Mouse (Mus musculus) thymus, adult 2 months (tissue): ENCODE results near the gene Sapcd2. TPM values are rescaled to one million over a fixed set of nuclear protein-coding genes. Genes with fewer than 3 reads are reported as not detected.
A peak's percentile ranks its signal among the peaks of the same experiment; 100 is the strongest.

Experiments used
- DNase-seq: peaks from one replicate; pipeline ENCODE4 v3.0.0; 2021
- H3K27ac ChIP-seq: fragments of 200-500 bp; 2 replicates; pipeline ENCODE4 v1.5.1; 2012; ENCODE audit warnings: low read length, control low read depth; ENCODE audit not compliant: control insufficient read depth, insufficient read depth
- H3K27me3 ChIP-seq: fragments of 200-500 bp; 2 replicates; pipeline ENCODE4 v1.6.1; 2012; ENCODE audit warnings: mild to moderate bottlenecking, low read length, moderate library complexity, mixed read lengths; ENCODE audit not compliant: control insufficient read depth, insufficient read depth
- H3K36me3 ChIP-seq: fragments of 200-500 bp; 2 replicates; pipeline ENCODE4 v1.6.1; 2012; ENCODE audit warnings: mild to moderate bottlenecking, low read length, moderate library complexity; ENCODE audit not compliant: control insufficient read depth, insufficient read depth
- H3K4me1 ChIP-seq: fragments of 200-500 bp; replicated peaks from 2 replicates; pipeline ENCODE4 v1.6.1; 2012; ENCODE audit warnings: low read length; ENCODE audit not compliant: control insufficient read depth, insufficient read depth
- H3K4me3 ChIP-seq: fragments of 200-500 bp; 2 replicates; pipeline ENCODE4 v1.5.1; 2012; ENCODE audit warnings: mild to moderate bottlenecking, low read length, control low read depth, moderate library complexity; ENCODE audit not compliant: control insufficient read depth, insufficient read depth
- CTCF ChIP-seq: fragments of 200-500 bp; IDR thresholded peaks from 2 replicates; pipeline ENCODE4 v1.5.1; 2012; ENCODE audit warnings: mild to moderate bottlenecking, control low read depth, low read length, moderate library complexity, borderline replicate concordance; ENCODE audit not compliant: control insufficient read depth, poor library complexity, insufficient read depth; ENCODE audit errors: extremely low read depth
- POLR2A ChIP-seq: fragments of 200-500 bp; IDR thresholded peaks from 2 replicates; pipeline ENCODE4 v1.6.1; 2012; ENCODE audit warnings: mild to moderate bottlenecking, low read length, control low read depth, moderate library complexity; ENCODE audit not compliant: control insufficient read depth, poor library complexity, insufficient read depth; ENCODE audit errors: extremely low read depth
- WGBS: fragments of 180-500 bp; shearing (Covaris S2); methylation state at CpG from one replicate; pipeline ENCODE4 v1.1.7; 2018; 5-methylcytosine and 5-hydroxymethylcytosine counted together
- polyA plus RNA-seq: library from polyadenylated mRNA; depleted of rRNA; stranded (reverse); fragments of >200 nt; gene quantifications from 2 replicates; pipeline ENCODE4 v1.2.3, GENCODE M21; 2012

The Sapcd2 gene
- polyA plus RNA-seq, 1 experiment: 29.7 TPM

- TF ChIP-seq CTCF (no peak), POLR2A (no peak)
- no peak overlapping the region for H3K4me3 ChIP-seq
- H3K27ac ChIP-seq: no peak overlapping the region
- no peaks in the 10 kb centered on the region for H3K36me3 ChIP-seq
- peaks cover 23% of the 10 kb centered on the region for H3K4me1 ChIP-seq
- DNase-seq: no peak
- no peaks in the 10 kb centered on the region for H3K27me3 ChIP-seq
- 88% methylated on average over 4 of the region's 4 CpGs for WGBS
Measured at GRCm38 (mm10) chr2:25359848-25360247, 12.3 kb upstream of the Sapcd2 start.

DNA sequence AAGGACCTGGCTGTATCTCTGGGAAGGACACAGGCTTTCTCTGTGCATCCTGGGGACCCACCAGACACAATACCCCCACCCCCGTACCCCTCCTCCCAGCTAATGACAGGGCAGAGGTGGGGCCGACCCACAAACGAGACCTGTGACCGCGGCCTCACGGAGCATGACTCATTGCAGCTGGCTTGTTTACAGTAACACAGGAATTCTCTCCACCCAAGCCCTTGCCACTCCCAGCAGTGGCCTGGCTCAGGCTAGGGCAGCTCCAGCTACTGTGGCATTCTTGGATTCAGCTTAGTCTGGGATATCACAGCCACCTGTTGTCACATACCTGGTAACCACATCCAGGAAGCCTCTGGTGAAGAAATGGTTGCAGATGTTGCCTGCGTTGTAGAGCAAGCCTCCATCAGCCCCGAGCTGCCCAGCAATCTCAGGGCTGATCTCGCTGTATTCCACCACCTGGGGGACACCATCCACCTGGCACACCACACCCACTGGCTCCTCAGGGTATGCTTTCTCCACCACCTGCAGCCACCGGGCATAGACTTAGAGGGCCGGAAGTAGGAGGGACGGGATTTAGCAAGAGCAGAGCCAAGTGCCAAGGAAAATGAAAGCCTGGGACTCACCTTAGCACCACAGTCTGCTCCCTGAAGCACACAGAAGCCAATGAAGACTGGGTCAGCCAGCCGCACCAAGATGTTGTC is 8.5 kb upstream of the Sapcd2 start:
- no peak overlapping the region for H3K4me3 ChIP-seq
- peaks cover 11% of the 10 kb centered on the region for H3K4me1 ChIP-seq
- no peak overlapping the region for H3K27ac ChIP-seq
- no peaks in the 10 kb centered on the region for H3K36me3 ChIP-seq
- TF ChIP-seq POLR2A (no peak), CTCF (no peak)
- 68% methylated on average over 13 of the region's 13 CpGs for WGBS
- H3K27me3 ChIP-seq: no peaks in the 10 kb centered on the region
- DNase-seq: no peak

DNA sequence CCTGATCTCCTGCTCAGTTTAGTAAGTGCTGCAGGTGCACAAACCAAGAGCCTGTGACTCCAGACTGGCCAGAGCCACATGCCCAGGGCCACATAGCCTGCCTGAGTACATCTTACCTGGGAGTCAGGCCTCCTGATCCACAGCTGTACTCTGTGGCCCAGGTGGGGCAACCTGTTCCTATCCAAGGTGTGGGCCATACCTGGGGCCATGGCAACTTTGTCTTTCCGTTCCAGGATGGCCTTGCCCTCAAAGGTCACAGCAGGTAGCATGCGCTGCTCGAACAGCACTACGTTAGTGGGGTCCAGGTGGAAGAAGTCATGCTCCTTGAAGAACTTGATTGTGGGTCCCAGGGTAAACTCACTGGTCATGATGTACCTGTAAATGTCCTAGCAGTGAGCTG is 7.8 kb upstream of the Sapcd2 start:
- Histone ChIP-seq H3K4me3 (no peak overlapping the region), H3K36me3 (no peaks in the 10 kb centered on the region), H3K27ac (no peak overlapping the region), H3K4me1 (peaks cover 11% of the 10 kb centered on the region), H3K27me3 (no peaks in the 10 kb centered on the region)
- TF ChIP-seq CTCF (no peak), POLR2A (no peak)
- WGBS: 97% methylated on average over 4 of the region's 4 CpGs
- no peak for DNase-seq

DNA sequence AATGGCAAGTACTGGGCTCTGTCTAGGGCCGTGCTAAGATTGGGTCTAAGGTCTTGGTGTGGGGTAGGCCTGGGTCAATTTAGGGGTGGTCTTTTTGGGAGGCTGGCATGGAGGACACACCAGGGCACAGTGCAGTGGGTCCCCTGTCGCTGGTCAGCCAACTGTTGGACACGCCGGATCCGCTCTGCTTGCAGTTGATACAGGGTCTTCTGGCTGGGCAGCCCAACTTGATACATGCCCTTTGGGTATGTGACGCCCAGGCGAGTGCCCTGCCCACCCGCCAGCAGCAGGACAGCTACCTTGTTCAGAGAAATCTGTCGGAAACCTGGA is 7.4 kb upstream of the Sapcd2 start:
- no peaks in the 10 kb centered on the region for H3K36me3 ChIP-seq
- no peak overlapping the region for H3K27ac ChIP-seq
- H3K4me1 ChIP-seq: peaks cover 11% of the 10 kb centered on the region
- WGBS: 41% methylated on average over 9 of the region's 9 CpGs
- H3K4me3 ChIP-seq: peak overlapping the region; percentile 91
- no peaks in the 10 kb centered on the region for H3K27me3 ChIP-seq
- TF ChIP-seq CTCF: no peak
- no peak for TF ChIP-seq POLR2A
- no peak for DNase-seq

DNA sequence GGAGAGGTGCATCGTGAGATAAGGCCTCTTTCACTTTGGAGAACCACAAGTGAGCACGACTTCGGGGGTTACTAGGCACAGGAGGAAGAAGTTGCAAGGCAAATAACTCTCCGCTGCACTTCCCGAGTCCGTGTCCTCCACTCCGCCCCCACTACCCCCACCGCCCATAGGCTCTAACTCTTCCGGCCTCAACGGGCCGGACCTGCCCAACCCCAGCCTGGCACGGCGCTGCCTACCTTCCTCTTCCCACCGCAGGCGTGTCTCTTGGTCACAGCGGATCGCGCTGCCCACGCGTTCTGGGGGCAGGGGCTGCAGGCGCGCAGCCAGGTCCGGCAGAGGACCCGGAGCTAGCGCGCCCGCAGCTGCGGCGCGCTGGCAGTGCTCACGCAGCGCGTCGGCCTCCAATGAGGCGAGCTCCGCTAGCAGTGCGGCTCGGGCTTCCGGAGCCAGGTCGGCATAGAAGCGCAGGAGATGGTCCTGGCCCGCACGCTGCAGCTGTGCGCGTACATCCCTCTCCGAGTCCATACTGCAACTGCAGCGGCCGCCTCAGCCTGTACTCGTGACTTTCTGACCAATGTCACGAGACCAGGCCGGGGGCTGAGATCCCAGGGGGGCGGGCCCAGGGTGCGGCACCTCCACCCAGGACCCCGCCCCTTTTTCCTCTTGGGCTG is 6.9 kb upstream of the Sapcd2 start, which contains the start of gene Uap1l1:
Gene Uap1l1 (minus strand): TSS at position 592 of the 671 bp plus-strand sequence.
- DNase-seq: peak; percentile 58
- Histone ChIP-seq H3K36me3 (no peaks in the 10 kb centered on the region), H3K4me1 (peaks cover 11% of the 10 kb centered on the region), H3K4me3 (peak within 1 kb of the TSS; percentile 91), H3K27ac (no peak within 1 kb of the TSS), H3K27me3 (no peaks in the 10 kb centered on the region)
- TF ChIP-seq POLR2A (peak; percentile 40; the same call in 1 of the 2 replicates), CTCF (peak; percentile 53; the same call in 1 of the 2 replicates)
- under 1% methylated on average over 54 of the region's 54 CpGs for WGBS

DNA sequence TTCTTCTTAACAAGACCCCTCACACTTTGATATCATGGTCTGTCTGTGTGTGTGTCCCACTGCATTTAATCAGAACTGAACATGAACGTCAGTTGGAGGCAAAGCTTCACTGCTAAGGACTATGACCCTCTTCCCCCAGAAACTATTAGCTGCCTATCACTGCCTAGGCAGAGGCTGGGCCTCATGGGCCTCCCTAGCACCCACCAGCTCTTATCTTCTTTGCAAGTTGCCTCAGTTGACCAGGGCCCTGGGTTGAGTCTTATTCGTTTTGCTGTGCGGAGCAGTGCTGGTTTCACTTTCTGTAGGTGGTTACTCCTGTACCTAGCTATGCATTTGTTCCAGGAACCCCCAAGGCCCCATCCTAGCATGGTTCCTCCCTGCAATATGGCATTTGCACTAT is 2.1 kb upstream of the Sapcd2 start:
- Histone ChIP-seq H3K27ac (no peak overlapping the region), H3K27me3 (no peaks in the 10 kb centered on the region), H3K4me3 (no peak overlapping the region), H3K4me1 (peaks cover 22% of the 10 kb centered on the region), H3K36me3 (no peaks in the 10 kb centered on the region)
- no peak for DNase-seq
- TF ChIP-seq POLR2A: no peak
- TF ChIP-seq CTCF: no peak
- 89% methylated on average over 3 of the region's 3 CpGs for WGBS
